Mouse (Mus musculus) hindbrain, embryonic 13.5 days (tissue): Measurements from ENCODE around the gene Foxa1. TPM values are rescaled to one million over a fixed set of nuclear protein-coding genes. Genes with fewer than 3 reads are reported as not detected.
A peak's percentile ranks its signal among the peaks of the same experiment; 100 is the strongest.

ENCODE experiments used
- ATAC-seq: fragments of 200-750 bp; cut with Nextera tagmentation; 2 replicates; pipeline ENCODE4 v1.8.0; 2017; ENCODE audit warnings: moderate TSS enrichment; ENCODE audit not compliant: low FRiP score
- H3K27ac ChIP-seq: fragments of 300-500 bp; sonication (generic); 2 replicates; pipeline ENCODE4 v1.5.1; 2015; ENCODE audit warnings: inconsistent platforms, mild to moderate bottlenecking, moderate library complexity
- H3K27me3 ChIP-seq: fragments of 300-500 bp; sonication (generic); 2 replicates; pipeline ENCODE4 v1.6.1; 2015; ENCODE audit warnings: mild to moderate bottlenecking, inconsistent platforms
- H3K36me3 ChIP-seq: fragments of 300-500 bp; sonication (generic); 2 replicates; pipeline ENCODE4 v1.6.1; 2015; ENCODE audit warnings: mild to moderate bottlenecking, inconsistent platforms
- H3K4me1 ChIP-seq: fragments of 300-500 bp; sonication (generic); replicated peaks from 2 replicates; pipeline ENCODE4 v1.6.1; 2015; ENCODE audit warnings: inconsistent platforms
- H3K4me2 ChIP-seq: fragments of 300-500 bp; sonication (generic); 2 replicates; pipeline ENCODE4 v1.6.1; 2015; ENCODE audit warnings: inconsistent platforms, mild to moderate bottlenecking, moderate library complexity
- H3K4me3 ChIP-seq: fragments of 300-500 bp; sonication (generic); 2 replicates; pipeline ENCODE4 v1.5.1; 2015; ENCODE audit warnings: mild to moderate bottlenecking, inconsistent platforms
- H3K9ac ChIP-seq: fragments of 300-500 bp; sonication (generic); 2 replicates; pipeline ENCODE4 v1.6.1; 2015; ENCODE audit warnings: mild to moderate bottlenecking, inconsistent platforms
- H3K9me3 ChIP-seq: fragments of 300-500 bp; sonication (generic); 2 replicates; pipeline ENCODE4 v1.6.1; 2016; ENCODE audit warnings: inconsistent platforms
- WGBS: fragments of 180-500 bp; shearing (Covaris S2); methylation state at CpG from one replicate; pipeline ENCODE4 v1.1.7; 2015; 5-methylcytosine and 5-hydroxymethylcytosine counted together
- polyA plus RNA-seq: library from polyadenylated mRNA; unstranded; fragments of >200 nt; fragmentation: Nextera tagmentation; extraction: Ambion mirVana; gene quantifications from 2 replicates; pipeline ENCODE4 v1.2.1, GENCODE M21; 2015

Gene Foxa1
- polyA plus RNA-seq, 1 experiment from 2014 or later, result 0.43 TPM

- WGBS, result under 1% methylated on average over 20 of the region's 20 CpGs
- peaks cover 12% of the 10 kb centered on the region for H3K4me1 ChIP-seq
- no peak for ATAC-seq
- no peaks in the 10 kb centered on the region for H3K9me3 ChIP-seq
- no peak overlapping the region for H3K4me3 ChIP-seq
- peaks cover 100% of the 10 kb centered on the region for H3K27me3 ChIP-seq
- no peaks in the 10 kb centered on the region for H3K36me3 ChIP-seq
- no peak overlapping the region for H3K9ac ChIP-seq
- no peak overlapping the region for H3K4me2 ChIP-seq
- H3K27ac ChIP-seq, result no peak overlapping the region
Observed at GRCm38 (mm10) chr12:57548352-57548980, 1.8 kb upstream of the Foxa1 start.

- Histone ChIP-seq H3K4me3 (no peak overlapping the region), H3K36me3 (no peaks in the 10 kb centered on the region), H3K9ac (no peak overlapping the region), H3K27me3 (peaks cover 100% of the 10 kb centered on the region), H3K27ac (no peak overlapping the region), H3K4me2 (no peak overlapping the region), H3K9me3 (no peaks in the 10 kb centered on the region), H3K4me1 (peaks cover 12% of the 10 kb centered on the region)
- WGBS, result 3% methylated on average over 9 of the region's 9 CpGs
- no peak for ATAC-seq
Observed at GRCm38 (mm10) chr12:57547890-57548289, 1.2 kb upstream of the Foxa1 start.

GRCm38 (mm10) chr12:57545371-57546241, 1.1 kb downstream of the Foxa1 start:
- peak; percentile 51 for ATAC-seq
- Histone ChIP-seq H3K4me1 (peaks cover 12% of the 10 kb centered on the region), H3K9ac (peak overlapping the region; percentile 55), H3K27ac (no peak overlapping the region), H3K36me3 (no peaks in the 10 kb centered on the region), H3K9me3 (no peaks in the 10 kb centered on the region), H3K4me3 (peak overlapping the region; percentile 43), H3K27me3 (peaks cover 100% of the 10 kb centered on the region), H3K4me2 (peak overlapping the region; percentile 56)
- WGBS, result under 1% methylated on average over 101 of the region's 106 CpGs

GRCm38 (mm10) chr12:57544641-57545370, 1.9 kb downstream of the Foxa1 start:
- peak overlapping the region; percentile 56 for H3K4me2 ChIP-seq
- H3K9me3 ChIP-seq, result no peaks in the 10 kb centered on the region
- H3K9ac ChIP-seq, result 0 out of 2 replicates have a peak overlapping the region, but pooled peaks have one; percentile 55
- H3K4me1 ChIP-seq, result peaks cover 12% of the 10 kb centered on the region
- 2% methylated on average over 31 of the region's 31 CpGs for WGBS
- ATAC-seq, result no peak
- H3K4me3 ChIP-seq, result peak overlapping the region; percentile 43
- H3K27me3 ChIP-seq, result peaks cover 96% of the 10 kb centered on the region
- no peak overlapping the region for H3K27ac ChIP-seq
- no peaks in the 10 kb centered on the region for H3K36me3 ChIP-seq

- H3K4me2 ChIP-seq, result no peak overlapping the region
- H3K9ac ChIP-seq, result no peak overlapping the region
- H3K27ac ChIP-seq, result no peak overlapping the region
- no peaks in the 10 kb centered on the region for H3K9me3 ChIP-seq
- no peak for ATAC-seq
- H3K4me1 ChIP-seq, result peaks cover 17% of the 10 kb centered on the region
- peak overlapping the region; percentile 21; the same call in 1 of the 2 replicates for H3K4me3 ChIP-seq
- no peaks in the 10 kb centered on the region for H3K36me3 ChIP-seq
- under 1% methylated on average over 10 of the region's 10 CpGs for WGBS
- H3K27me3 ChIP-seq, result peaks cover 96% of the 10 kb centered on the region
Observed at GRCm38 (mm10) chr12:57543627-57543991, 3.1 kb downstream of the Foxa1 start.

- ATAC-seq, result peak; percentile 8; the same call in 1 of the 2 replicates
- H3K27me3 ChIP-seq, result peaks cover 96% of the 10 kb centered on the region
- H3K9me3 ChIP-seq, result no peaks in the 10 kb centered on the region
- 0 out of 2 replicates have a peak overlapping the region, but pooled peaks have one; percentile 15 for H3K4me2 ChIP-seq
- 0 out of 2 replicates have a peak overlapping the region, but pooled peaks have one; percentile 5 for H3K9ac ChIP-seq
- H3K27ac ChIP-seq, result no peak overlapping the region
- peak overlapping the region; percentile 21 for H3K4me3 ChIP-seq
- WGBS, result 1% methylated on average over 63 of the region's 63 CpGs
- H3K4me1 ChIP-seq, result peaks cover 20% of the 10 kb centered on the region
- H3K36me3 ChIP-seq, result no peaks in the 10 kb centered on the region
Observed at GRCm38 (mm10) chr12:57542746-57543626, 3.7 kb downstream of the Foxa1 start.

- Histone ChIP-seq H3K4me2 (0 out of 2 replicates have a peak overlapping the region, but pooled peaks have one; percentile 8), H3K27ac (no peak overlapping the region), H3K4me1 (peaks cover 20% of the 10 kb centered on the region), H3K4me3 (peak overlapping the region; percentile 21), H3K36me3 (no peaks in the 10 kb centered on the region), H3K9ac (0 out of 2 replicates have a peak overlapping the region, but pooled peaks have one; percentile 5), H3K9me3 (no peaks in the 10 kb centered on the region), H3K27me3 (peaks cover 91% of the 10 kb centered on the region)
- no peak for ATAC-seq
- WGBS, result 1% methylated on average over 46 of the region's 46 CpGs
Observed at GRCm38 (mm10) chr12:57541931-57542745, 4.6 kb downstream of the Foxa1 start.

GRCm38 (mm10) chr12:57541118-57541517, 5.6 kb downstream of the Foxa1 start:
- Histone ChIP-seq H3K9ac (no peak overlapping the region), H3K27me3 (peaks cover 91% of the 10 kb centered on the region), H3K27ac (no peak overlapping the region), H3K4me3 (no peak overlapping the region), H3K36me3 (no peaks in the 10 kb centered on the region), H3K9me3 (no peaks in the 10 kb centered on the region), H3K4me2 (no peak overlapping the region), H3K4me1 (peaks cover 18% of the 10 kb centered on the region)
- WGBS, result 10% methylated on average over 6 of the region's 6 CpGs
- no peak for ATAC-seq

GRCm38 (mm10) chr12:57539551-57539985, 7.1 kb downstream of the Foxa1 start:
- Histone ChIP-seq H3K4me3 (peak overlapping the region; percentile 23), H3K27ac (no peak overlapping the region; the same call in 1 of the 2 replicates)

GRCm38 (mm10) chr12:57538588-57539550, 7.8 kb downstream of the Foxa1 start:
- H3K4me1 ChIP-seq, result peaks cover 11% of the 10 kb centered on the region
- H3K9ac ChIP-seq, result no peak overlapping the region
- peaks cover 91% of the 10 kb centered on the region for H3K27me3 ChIP-seq
- WGBS, result under 1% methylated on average over 63 of the region's 63 CpGs
- H3K36me3 ChIP-seq, result no peaks in the 10 kb centered on the region
- ATAC-seq, result no peak; the same call in 1 of the 2 replicates
- peak overlapping the region; percentile 35 for H3K4me2 ChIP-seq
- peak overlapping the region; percentile 58 for H3K27ac ChIP-seq
- no peaks in the 10 kb centered on the region for H3K9me3 ChIP-seq
- peak overlapping the region; percentile 23 for H3K4me3 ChIP-seq

More at GRCm38 (mm10) chr12:57539551-57539985, 7.1 kb downstream of the Foxa1 start:
- H3K9ac ChIP-seq, result no peak overlapping the region
- H3K36me3 ChIP-seq, result no peaks in the 10 kb centered on the region
- no peak overlapping the region for H3K4me2 ChIP-seq
- no peak for ATAC-seq
- no peaks in the 10 kb centered on the region for H3K9me3 ChIP-seq
- WGBS, result 0% methylated on average over 10 of the region's 10 CpGs
- peaks cover 11% of the 10 kb centered on the region for H3K4me1 ChIP-seq
- H3K27me3 ChIP-seq, result peaks cover 91% of the 10 kb centered on the region
